Mouse (Mus musculus) liver, embryonic 13.5 days (tissue): ENCODE results near the gene Gm45234. TPM values are rescaled to one million over a fixed set of nuclear protein-coding genes. Genes with fewer than 3 reads are reported as not detected.

ENCODE experiments used
- ATAC-seq: fragments of 200-750 bp; cut with Nextera tagmentation; 2 replicates; pipeline ENCODE4 v1.8.0; 2017; ENCODE audit warnings: low read depth, mild to moderate bottlenecking, moderate number of reproducible peaks, moderate library complexity
- DNase-seq: peaks from one replicate; pipeline ENCODE4 v3.0.0; 2022
- H3K27ac ChIP-seq: fragments of 300-500 bp; sonication (generic); 2 replicates; pipeline ENCODE4 v1.5.1; 2015; ENCODE audit warnings: moderate library complexity, mild to moderate bottlenecking, inconsistent platforms
- H3K27me3 ChIP-seq: fragments of 300-500 bp; sonication (generic); 2 replicates; pipeline ENCODE4 v1.6.1; 2015; ENCODE audit warnings: mild to moderate bottlenecking, inconsistent platforms
- H3K36me3 ChIP-seq: fragments of 300-500 bp; sonication (generic); 2 replicates; pipeline ENCODE4 v1.6.1; 2015; ENCODE audit warnings: mild to moderate bottlenecking, inconsistent platforms
- H3K4me1 ChIP-seq: fragments of 300-500 bp; sonication (generic); replicated peaks from 2 replicates; pipeline ENCODE4 v1.6.1; 2015; ENCODE audit warnings: inconsistent platforms
- H3K4me2 ChIP-seq: fragments of 300-500 bp; sonication (generic); 2 replicates; pipeline ENCODE4 v1.6.1; 2015; ENCODE audit warnings: inconsistent platforms, mild to moderate bottlenecking, moderate library complexity
- H3K4me3 ChIP-seq: fragments of 300-500 bp; sonication (generic); replicated peaks from 2 replicates; pipeline ENCODE4 v1.5.1; 2015; ENCODE audit warnings: mild to moderate bottlenecking, inconsistent platforms
- H3K9ac ChIP-seq: fragments of 300-500 bp; sonication (generic); 2 replicates; pipeline ENCODE4 v1.6.1; 2015; ENCODE audit warnings: mild to moderate bottlenecking, inconsistent platforms
- H3K9me3 ChIP-seq: fragments of 300-500 bp; sonication (generic); replicated peaks from 2 replicates; pipeline ENCODE4 v1.6.1; 2016; ENCODE audit warnings: inconsistent platforms
- WGBS: fragments of 180-500 bp; shearing (Covaris S2); methylation state at CpG from one replicate; pipeline ENCODE4 v1.1.7; 2015; ENCODE audit not compliant: insufficient replicate concordance; 5-methylcytosine and 5-hydroxymethylcytosine counted together
- polyA plus RNA-seq: library from polyadenylated mRNA; unstranded; fragments of >200 nt; fragmentation: Nextera tagmentation; extraction: Ambion mirVana; gene quantifications from 2 replicates; pipeline ENCODE4 v1.2.1, GENCODE M21; 2015

The Gm45234 gene
- polyA plus RNA-seq, 1 experiment from 2014 or later = not detected

- Histone ChIP-seq H3K4me1 (peaks cover 28% of the 10 kb centered on the region), H3K4me2 (peak overlapping the region; percentile 100), H3K4me3 (peak overlapping the region; percentile 71), H3K27me3 (no peaks in the 10 kb centered on the region), H3K9ac (peak overlapping the region; percentile 91), H3K27ac (no peak overlapping the region), H3K36me3 (peaks cover 16% of the 10 kb centered on the region), H3K9me3 (no peaks in the 10 kb centered on the region)
- ATAC-seq (no peak), DNase-seq (no peak)
- WGBS = 79% methylated on average over 7 of the region's 7 CpGs
These were observed 8.9 kb downstream of the Gm45234 start for GRCm38 (mm10) chr6:124746654-124747632.

GRCm38 (mm10) chr6:124746296-124746605 lies 9.6 kb downstream of the Gm45234 start:
- H3K9me3 ChIP-seq = no peaks in the 10 kb centered on the region
- peak overlapping the region; percentile 91 for H3K9ac ChIP-seq
- WGBS = 28% methylated on average over 8 of the region's 8 CpGs
- peak overlapping the region; percentile 86 for H3K27ac ChIP-seq
- H3K27me3 ChIP-seq = no peaks in the 10 kb centered on the region
- peaks cover 30% of the 10 kb centered on the region for H3K4me1 ChIP-seq
- DNase-seq = no peak
- peaks cover 16% of the 10 kb centered on the region for H3K36me3 ChIP-seq
- H3K4me2 ChIP-seq = peak overlapping the region; percentile 100
- no peak for ATAC-seq
- peak overlapping the region; percentile 71 for H3K4me3 ChIP-seq

- Histone ChIP-seq H3K9me3 (no peaks in the 10 kb centered on the region), H3K27ac (peak overlapping the region; percentile 86), H3K4me1 (peaks cover 32% of the 10 kb centered on the region), H3K36me3 (peaks cover 16% of the 10 kb centered on the region), H3K4me2 (peak overlapping the region; percentile 100), H3K27me3 (no peaks in the 10 kb centered on the region), H3K4me3 (peak overlapping the region; percentile 71), H3K9ac (peak overlapping the region; percentile 91)
- WGBS = under 1% methylated on average over 85 of the region's 85 CpGs
- ATAC-seq (peak; percentile 76), DNase-seq (peak; percentile 90)
These were observed 10.1 kb downstream of the Gm45234 start for GRCm38 (mm10) chr6:124745490-124746295.

- Histone ChIP-seq H3K4me3 (peak overlapping the region; percentile 71), H3K4me2 (peak overlapping the region; percentile 100), H3K36me3 (peaks cover 16% of the 10 kb centered on the region), H3K4me1 (peaks cover 40% of the 10 kb centered on the region), H3K9me3 (no peaks in the 10 kb centered on the region), H3K9ac (peak overlapping the region; percentile 70), H3K27ac (peak overlapping the region; percentile 47; the same call in 1 of the 2 replicates), H3K27me3 (no peaks in the 10 kb centered on the region)
- no peak for DNase-seq
- no peak for ATAC-seq
- 69% methylated on average over 26 of the region's 26 CpGs for WGBS
These were observed 11.0 kb downstream of the Gm45234 start for GRCm38 (mm10) chr6:124744755-124745321.

- no peak for ATAC-seq
- 80% methylated on average over 8 of the region's 8 CpGs for WGBS
These were observed 12.2 kb downstream of the Gm45234 start for GRCm38 (mm10) chr6:124743647-124744046.

GRCm38 (mm10) chr6:124742839-124743514 lies 12.8 kb downstream of the Gm45234 start:
- 87% methylated on average over 15 of the region's 15 CpGs for WGBS
- Histone ChIP-seq H3K4me3 (no peak overlapping the region), H3K36me3 (peaks cover 9% of the 10 kb centered on the region), H3K9me3 (no peaks in the 10 kb centered on the region), H3K9ac (no peak overlapping the region), H3K27me3 (no peaks in the 10 kb centered on the region), H3K4me1 (peaks cover 59% of the 10 kb centered on the region), H3K4me2 (no peak overlapping the region), H3K27ac (no peak overlapping the region)
- ATAC-seq (no peak), DNase-seq (no peak)

More at GRCm38 (mm10) chr6:124743647-124744046, 12.2 kb downstream of the Gm45234 start:
- Histone ChIP-seq H3K9ac (no peak overlapping the region), H3K4me1 (peaks cover 52% of the 10 kb centered on the region), H3K27me3 (no peaks in the 10 kb centered on the region), H3K4me2 (no peak overlapping the region), H3K4me3 (no peak overlapping the region), H3K27ac (no peak overlapping the region), H3K9me3 (no peaks in the 10 kb centered on the region), H3K36me3 (peaks cover 16% of the 10 kb centered on the region)
- no peak for DNase-seq

GRCm38 (mm10) chr6:124741842-124742241 lies 14.0 kb downstream of the Gm45234 start:
- 78% methylated on average over 3 of the region's 3 CpGs for WGBS
- peak overlapping the region; percentile 97 for H3K4me2 ChIP-seq
- ATAC-seq (no peak), DNase-seq (no peak)
- H3K9me3 ChIP-seq = no peaks in the 10 kb centered on the region
- peak overlapping the region; percentile 98 for H3K27ac ChIP-seq
- H3K4me1 ChIP-seq = peaks cover 63% of the 10 kb centered on the region
- H3K4me3 ChIP-seq = peak overlapping the region; percentile 67
- H3K9ac ChIP-seq = peak overlapping the region; percentile 85
- H3K36me3 ChIP-seq = peaks cover 6% of the 10 kb centered on the region
- H3K27me3 ChIP-seq = no peaks in the 10 kb centered on the region

GRCm38 (mm10) chr6:124740888-124741761 lies 14.7 kb downstream of the Gm45234 start, which contains the start of gene Grcc10:
Grcc10 (minus strand) TSS chr6:124741374.
- under 1% methylated on average over 41 of the region's 41 CpGs for WGBS
- peak within 1 kb of the TSS; percentile 67 for H3K4me3 ChIP-seq
- peaks cover 56% of the 10 kb centered on the region for H3K4me1 ChIP-seq
- peak within 1 kb of the TSS; percentile 98 for H3K27ac ChIP-seq
- H3K36me3 ChIP-seq = peaks cover 6% of the 10 kb centered on the region
- ATAC-seq (peak; percentile 82), DNase-seq (peak; percentile 85)
- H3K4me2 ChIP-seq = peak within 1 kb of the TSS; percentile 97
- no peaks in the 10 kb centered on the region for H3K27me3 ChIP-seq
- H3K9me3 ChIP-seq = no peaks in the 10 kb centered on the region
- peak within 1 kb of the TSS; percentile 85 for H3K9ac ChIP-seq

- peak overlapping the region; percentile 85 for H3K9ac ChIP-seq
- H3K27me3 ChIP-seq = no peaks in the 10 kb centered on the region
- peak overlapping the region; percentile 98 for H3K27ac ChIP-seq
- peak overlapping the region; percentile 97 for H3K4me2 ChIP-seq
- under 1% methylated on average over 29 of the region's 29 CpGs for WGBS
- DNase-seq (peak; percentile 38), ATAC-seq (no peak; the same call in 1 of the 2 replicates)
- no peaks in the 10 kb centered on the region for H3K9me3 ChIP-seq
- H3K36me3 ChIP-seq = peaks cover 6% of the 10 kb centered on the region
- H3K4me3 ChIP-seq = peak overlapping the region; percentile 67
- peaks cover 50% of the 10 kb centered on the region for H3K4me1 ChIP-seq
These were observed 15.5 kb downstream of the Gm45234 start for GRCm38 (mm10) chr6:124740211-124740887.
